Mouse (Mus musculus) midbrain, postnatal 0 days (tissue): Measurements from ENCODE around the gene Rabgef1. TPM values are rescaled to one million over a fixed set of nuclear protein-coding genes. Genes with fewer than 3 reads are reported as not detected.

Experiments used
- ATAC-seq: fragments of 200-750 bp; cut with Nextera tagmentation; 2 replicates; pipeline ENCODE4 v1.8.0; 2017; ENCODE audit warnings: moderate number of reproducible peaks, mild to moderate bottlenecking, moderate TSS enrichment, moderate library complexity; ENCODE audit not compliant: low FRiP score
- DNase-seq: peaks from one replicate; pipeline ENCODE4 v3.0.0-alpha.2; 2015; ENCODE audit warnings: low spot score
- H3K27ac ChIP-seq: fragments of 300-500 bp; sonication (generic); 2 replicates; pipeline ENCODE4 v1.5.1; 2014; ENCODE audit warnings: low read depth, mild to moderate bottlenecking, low read length, mixed read lengths
- H3K27me3 ChIP-seq: fragments of 300-500 bp; sonication (generic); 2 replicates; pipeline ENCODE4 v1.6.1; 2014; ENCODE audit warnings: low read length, control low read depth, mixed read lengths; ENCODE audit not compliant: insufficient read depth
- H3K36me3 ChIP-seq: fragments of 300-500 bp; sonication (generic); 2 replicates; pipeline ENCODE4 v1.6.1; 2014; ENCODE audit warnings: low read length, control low read depth, mixed read lengths; ENCODE audit not compliant: insufficient read depth
- H3K4me1 ChIP-seq: fragments of 300-500 bp; sonication (generic); 2 replicates; pipeline ENCODE4 v1.6.1; 2014; ENCODE audit warnings: mild to moderate bottlenecking, control low read depth, antibody characterized with exemption, low read length, mixed read lengths; ENCODE audit not compliant: insufficient read depth
- H3K4me2 ChIP-seq: fragments of 300-500 bp; sonication (generic); 2 replicates; pipeline ENCODE4 v1.6.1; 2014; ENCODE audit warnings: low read depth, mild to moderate bottlenecking, low read length, mixed read lengths; ENCODE audit not compliant: poor library complexity, severe bottlenecking
- H3K4me3 ChIP-seq: fragments of 300-500 bp; sonication (generic); 2 replicates; pipeline ENCODE4 v1.5.1; 2014; ENCODE audit warnings: low read depth, mild to moderate bottlenecking, low read length, moderate library complexity
- H3K9ac ChIP-seq: fragments of 300-500 bp; sonication (generic); replicated peaks from 2 replicates; pipeline ENCODE4 v1.6.1; 2014; ENCODE audit warnings: mild to moderate bottlenecking, low read length, moderate library complexity, mixed read lengths; ENCODE audit not compliant: poor library complexity, severe bottlenecking
- H3K9me3 ChIP-seq: fragments of 300-500 bp; sonication (generic); 2 replicates; pipeline ENCODE4 v1.6.1; 2016; ENCODE audit warnings: low read length, control low read depth
- CTCF ChIP-seq: IDR thresholded peaks from 2 replicates; pipeline ENCODE4 v1.5.1; 2016; ENCODE audit warnings: antibody characterized with exemption, mild to moderate bottlenecking
- WGBS: fragments of 180-500 bp; shearing (Covaris S2); extraction: QIAGEN DNeasy Blood & Tissue Kit; methylation state at CpG from one replicate; pipeline ENCODE4 v1.1.7; 2014; 5-methylcytosine and 5-hydroxymethylcytosine counted together
- polyA plus RNA-seq: library from polyadenylated mRNA; unstranded; fragments of >200 nt; fragmentation: Nextera tagmentation; extraction: Ambion mirVana; gene quantifications from 2 replicates; pipeline ENCODE4 v1.2.1, GENCODE M21; 2015
- total RNA-seq: library from RNA; depleted of rRNA; stranded (reverse); fragments of >200 nt; gene quantifications from 2 replicates; pipeline ENCODE4 v1.2.3, GENCODE M21; 2014

Gene Rabgef1
- total and polyA plus RNA-seq, 2 experiments from 2014 or later: 24.2 to 31.3 TPM

- Histone ChIP-seq H3K27me3 (no peaks in the 10 kb centered on the region), H3K4me2 (no peak overlapping the region), H3K36me3 (peaks cover 18% of the 10 kb centered on the region), H3K4me3 (no peak overlapping the region), H3K9me3 (no peaks in the 10 kb centered on the region), H3K9ac (no peak overlapping the region), H3K27ac (no peak overlapping the region), H3K4me1 (no peaks in the 10 kb centered on the region)
- ATAC-seq (no peak), DNase-seq (no peak)
- no peak for TF ChIP-seq CTCF
- WGBS: 94% methylated on average over 7 of the region's 7 CpGs
Measured at GRCm38 (mm10) chr5:130197981-130198380, 26.4 kb downstream of the Rabgef1 start.

GRCm38 (mm10) chr5:130200233-130201029, 28.8 kb downstream of the Rabgef1 start:
- Histone ChIP-seq H3K36me3 (peaks cover 20% of the 10 kb centered on the region), H3K4me2 (no peak overlapping the region), H3K4me3 (no peak overlapping the region), H3K9ac (no peak overlapping the region), H3K4me1 (no peaks in the 10 kb centered on the region), H3K9me3 (no peaks in the 10 kb centered on the region), H3K27me3 (no peaks in the 10 kb centered on the region), H3K27ac (no peak overlapping the region)
- ATAC-seq (no peak), DNase-seq (no peak)
- no peak for TF ChIP-seq CTCF
- WGBS: 86% methylated on average over 10 of the region's 10 CpGs

GRCm38 (mm10) chr5:130203948-130204347, 32.4 kb downstream of the Rabgef1 start:
- H3K27ac ChIP-seq: no peak overlapping the region
- no peaks in the 10 kb centered on the region for H3K9me3 ChIP-seq
- H3K4me2 ChIP-seq: no peak overlapping the region
- no peaks in the 10 kb centered on the region for H3K27me3 ChIP-seq
- DNase-seq (no peak), ATAC-seq (no peak)
- H3K9ac ChIP-seq: no peak overlapping the region
- TF ChIP-seq CTCF: no peak
- H3K36me3 ChIP-seq: peaks cover 21% of the 10 kb centered on the region
- H3K4me1 ChIP-seq: no peaks in the 10 kb centered on the region
- WGBS: 85% methylated on average over 4 of the region's 4 CpGs
- no peak overlapping the region for H3K4me3 ChIP-seq

- WGBS: 87% methylated on average over 6 of the region's 6 CpGs
Measured at GRCm38 (mm10) chr5:130204560-130204959, 33.0 kb downstream of the Rabgef1 start.

GRCm38 (mm10) chr5:130205441-130206023, 33.9 kb downstream of the Rabgef1 start:
- 92% methylated on average over 3 of the region's 3 CpGs for WGBS
- Histone ChIP-seq H3K27ac (no peak overlapping the region), H3K4me2 (no peak overlapping the region), H3K27me3 (no peaks in the 10 kb centered on the region), H3K36me3 (peaks cover 32% of the 10 kb centered on the region), H3K9ac (no peak overlapping the region), H3K9me3 (no peaks in the 10 kb centered on the region), H3K4me3 (no peak overlapping the region), H3K4me1 (no peaks in the 10 kb centered on the region)
- ATAC-seq (no peak), DNase-seq (no peak)
- TF ChIP-seq CTCF: no peak

More at GRCm38 (mm10) chr5:130204560-130204959, 33.0 kb downstream of the Rabgef1 start:
- Histone ChIP-seq H3K36me3 (peaks cover 27% of the 10 kb centered on the region), H3K9me3 (no peaks in the 10 kb centered on the region), H3K9ac (no peak overlapping the region), H3K27me3 (no peaks in the 10 kb centered on the region), H3K27ac (no peak overlapping the region), H3K4me2 (no peak overlapping the region), H3K4me1 (no peaks in the 10 kb centered on the region), H3K4me3 (no peak overlapping the region)
- no peak for TF ChIP-seq CTCF
- ATAC-seq (no peak), DNase-seq (no peak)

- ATAC-seq (no peak), DNase-seq (no peak)
- Histone ChIP-seq H3K4me2 (no peak overlapping the region), H3K4me3 (no peak overlapping the region), H3K36me3 (peaks cover 43% of the 10 kb centered on the region), H3K27me3 (no peaks in the 10 kb centered on the region), H3K9ac (no peak overlapping the region), H3K27ac (no peak overlapping the region), H3K4me1 (no peaks in the 10 kb centered on the region), H3K9me3 (no peaks in the 10 kb centered on the region)
- WGBS: 93% methylated on average over 4 of the region's 4 CpGs
- TF ChIP-seq CTCF: no peak
Measured at GRCm38 (mm10) chr5:130207299-130207698, 35.7 kb downstream of the Rabgef1 start.
